In genomic region chr10:92293261-92293660, GRCm38 (mm10) we compare ENCODE assay signal across 8 mouse cellular contexts.
"Had no signal": no experiment of that assay in that cellular context is flagged by ENCODE, and none has a peak within 500 bp of the region (broad histone marks: within the 10 kb centered on the region; RNA-seq: fewer than 3 reads in every experiment).

No protein-coding gene starts in this region.

- DNase-seq: kidney, adult 2 months; kidney, postnatal 25 days; layer of hippocampus, adult 9-11 months; liver, postnatal 0 days; lung, embryonic 14.5 days; right cerebral cortex, postnatal 25 days; spleen, adult 18-20 months; thymus, postnatal 36 days had no signal
